Mouse (Mus musculus) heart, adult 9 months (tissue): Measurements from ENCODE around the gene Ltbp1.

Source experiments
- DNase-seq, 2 experiments: peaks; one replicate each; pipeline ENCODE4 v3.0.0; 2022; ENCODE audit warnings: low spot score in 2 of 2

The Ltbp1 gene

DNA sequence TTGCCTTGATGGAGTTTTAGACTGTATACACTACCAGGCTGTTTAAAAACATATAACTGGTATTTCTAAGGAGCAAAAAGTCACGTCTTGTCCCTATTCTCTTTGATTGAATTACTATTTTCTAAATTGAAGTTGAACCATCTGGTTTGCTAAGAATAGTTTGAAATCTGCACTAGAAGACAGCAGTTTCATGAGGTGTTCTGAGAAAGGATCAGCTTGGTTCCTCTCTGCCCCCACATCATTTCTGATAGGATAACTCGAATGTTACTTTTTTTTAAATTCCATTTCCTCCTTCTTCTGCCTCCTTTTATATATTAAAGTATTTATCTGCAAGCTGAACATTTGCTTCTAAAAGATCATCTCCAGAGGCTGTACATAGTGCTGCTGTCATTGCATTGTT, 231.2 kb downstream of the Ltbp1 start:
- DNase-seq: no peak

DNA sequence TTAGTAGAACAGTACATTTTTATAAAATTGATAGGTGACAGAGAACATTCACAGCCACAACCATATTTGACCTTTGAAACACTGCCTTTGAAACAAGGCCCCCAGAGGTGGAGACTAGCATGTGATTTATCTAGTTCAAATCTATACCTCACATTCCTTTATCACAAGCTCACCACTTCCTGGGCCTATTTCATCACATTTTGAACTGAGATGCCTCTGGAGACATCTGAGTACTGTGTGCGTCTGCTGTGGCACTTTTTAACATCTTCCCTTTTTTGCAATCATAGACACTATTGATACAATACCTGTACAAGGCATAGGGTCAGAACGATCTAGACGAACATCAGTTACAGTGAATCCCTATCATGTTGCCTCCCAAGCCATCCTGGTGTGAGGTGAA, 232.1 kb downstream of the Ltbp1 start:
- no peak for DNase-seq

DNA sequence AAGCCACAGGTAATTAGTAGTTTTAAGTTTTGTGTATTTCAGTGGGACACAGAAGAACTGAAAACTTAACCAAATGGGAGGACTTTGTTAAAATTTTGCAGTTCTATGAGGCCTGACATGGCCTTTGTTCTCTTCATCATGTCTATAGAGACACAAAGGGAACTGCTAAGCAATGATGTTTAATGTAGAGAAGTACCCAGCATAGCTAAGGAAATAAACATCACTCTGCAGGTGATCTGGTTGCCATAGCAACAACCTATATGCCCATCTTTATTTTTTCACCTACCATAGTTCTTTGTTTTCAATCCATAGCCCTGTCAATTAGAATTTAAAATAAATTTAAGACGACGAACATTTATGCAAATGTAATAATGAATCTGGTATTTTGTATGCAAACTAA, 233.3 kb downstream of the Ltbp1 start:
- no peak for DNase-seq

DNA sequence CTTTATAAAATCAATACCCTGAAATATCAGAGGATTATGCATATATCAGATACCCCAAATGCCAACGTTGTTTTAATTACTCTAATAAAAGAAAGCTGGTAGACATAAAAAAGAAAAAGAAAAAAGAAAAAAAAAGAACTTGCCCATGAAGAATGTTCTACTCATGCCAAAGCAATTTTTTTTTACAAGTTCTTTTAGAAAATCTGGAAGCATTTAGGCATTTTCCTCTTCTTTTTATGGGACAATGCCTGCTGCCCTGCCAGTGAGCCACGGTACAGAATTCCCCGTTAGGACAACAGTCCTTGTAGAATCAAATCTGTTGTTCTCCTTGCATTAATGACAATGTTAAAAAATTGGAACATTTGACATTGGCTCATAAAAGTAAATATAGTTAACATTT, 234.2 kb downstream of the Ltbp1 start:
- DNase-seq: no peak

DNA sequence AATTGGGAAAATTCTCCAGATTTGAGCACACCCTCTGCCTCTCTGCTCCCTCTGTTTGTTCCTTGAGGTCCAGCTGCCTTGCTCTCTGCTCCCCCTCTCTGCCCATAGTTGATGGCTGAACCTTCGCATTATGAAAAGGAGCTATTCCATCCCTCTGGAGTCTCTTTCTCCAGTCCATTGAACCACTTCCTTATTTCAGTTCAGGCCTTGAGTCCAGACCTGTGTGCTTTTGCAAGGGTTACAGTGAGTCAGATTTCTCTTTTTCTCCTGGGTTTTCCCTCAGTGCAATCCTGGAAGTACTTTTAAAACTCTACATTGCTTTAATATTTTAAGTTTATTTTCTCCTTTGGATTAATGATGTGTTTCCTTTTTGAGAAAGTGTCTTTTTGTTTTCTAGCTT, 236.7 kb downstream of the Ltbp1 start:
- DNase-seq: no peak

DNA sequence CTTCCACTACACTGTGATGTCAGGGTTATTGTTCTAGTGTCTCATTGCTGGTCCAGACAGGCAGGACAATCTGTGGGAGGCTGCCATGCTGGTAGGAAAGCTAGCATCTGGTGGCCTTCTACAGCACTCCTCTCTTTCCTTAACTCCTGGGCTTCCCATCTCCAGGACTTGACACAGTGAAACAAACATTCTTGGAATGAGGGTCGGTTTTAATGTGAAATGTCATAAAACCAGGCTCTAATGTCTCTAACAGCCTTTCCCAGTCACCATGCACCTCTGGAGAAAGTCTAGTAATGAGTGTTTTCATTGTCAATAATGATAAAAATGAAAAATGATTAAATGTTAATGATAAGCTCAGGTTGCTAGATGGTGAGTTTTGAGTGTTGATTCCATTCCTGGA, 237.9 kb downstream of the Ltbp1 start:
- no peak for DNase-seq

DNA sequence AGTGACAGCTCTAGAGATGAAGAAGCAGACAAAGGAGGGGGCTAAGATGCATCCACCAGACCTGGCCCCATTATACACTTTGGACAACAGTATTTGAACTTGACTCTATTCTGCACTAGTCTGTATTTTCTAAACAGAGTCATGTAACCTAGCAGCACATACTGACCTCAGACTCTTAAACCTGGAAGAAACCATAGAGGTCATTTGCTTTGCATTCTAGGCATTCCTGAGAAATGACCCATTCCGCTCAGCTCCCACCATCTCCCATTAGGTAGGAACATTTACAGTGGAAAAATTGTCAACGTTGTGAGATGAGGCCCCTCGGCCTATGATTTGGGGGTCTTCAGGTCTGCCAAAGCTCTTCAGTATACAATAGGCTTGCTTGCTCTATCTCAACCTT, 238.8 kb downstream of the Ltbp1 start:
- DNase-seq: no peak

DNA sequence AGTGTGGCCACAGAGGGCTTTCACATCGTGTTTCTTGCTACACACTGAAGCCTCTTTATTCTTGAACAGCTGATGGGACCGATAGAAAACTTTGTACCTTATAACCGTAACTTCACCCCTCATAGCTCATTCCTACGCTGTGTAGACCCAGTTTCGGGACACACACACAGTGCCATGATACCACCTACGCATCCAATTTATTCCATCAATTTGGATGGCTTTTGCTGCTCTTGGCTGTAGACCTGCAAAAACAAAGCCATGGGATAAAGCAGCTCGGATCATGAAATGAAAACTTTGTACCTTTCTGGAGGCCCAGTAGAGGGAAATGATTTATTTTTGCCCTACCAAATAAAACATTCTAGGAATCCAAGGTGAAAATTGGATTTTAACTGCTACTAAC, 239.7 kb downstream of the Ltbp1 start:
- no peak for DNase-seq

DNA sequence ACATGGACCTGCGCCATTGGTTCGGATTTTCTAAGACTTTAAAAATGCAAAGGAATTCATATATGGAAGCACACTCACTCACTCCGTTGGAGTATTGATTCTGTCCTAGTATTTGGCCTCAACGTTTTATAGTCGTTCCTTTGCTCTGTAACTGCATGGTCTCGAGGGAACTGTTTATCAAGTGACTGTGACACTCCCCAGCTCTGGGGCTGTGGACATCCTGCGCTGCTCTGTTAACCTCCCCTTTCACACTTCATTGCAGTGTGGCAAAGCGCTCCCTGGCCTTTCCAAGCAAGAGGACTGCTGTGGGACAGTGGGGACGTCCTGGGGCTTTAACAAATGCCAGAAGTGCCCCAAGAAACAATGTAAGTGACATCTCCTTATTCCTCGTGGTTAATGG, 243.3 kb downstream of the Ltbp1 start:
- DNase-seq: no peak

DNA sequence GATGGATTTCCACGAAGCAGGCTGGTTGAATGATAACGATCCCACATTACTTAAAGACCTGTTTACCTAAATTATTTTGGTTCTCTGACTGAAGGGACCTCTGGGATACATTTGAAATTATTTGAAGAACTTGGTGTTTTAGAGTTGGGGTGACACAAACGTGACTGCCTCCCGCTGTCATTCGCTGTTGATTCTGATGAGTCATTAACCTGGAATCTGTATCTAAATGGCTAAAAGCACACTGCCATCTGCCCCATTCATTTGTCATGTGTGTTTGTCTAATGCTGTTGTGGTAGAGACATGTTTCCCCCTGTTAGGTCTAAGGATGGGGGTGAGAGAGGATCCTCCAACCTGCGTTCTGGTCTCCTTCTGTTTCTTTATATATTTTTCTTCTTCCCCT, 245.2 kb downstream of the Ltbp1 start:
- DNase-seq: no peak

DNA sequence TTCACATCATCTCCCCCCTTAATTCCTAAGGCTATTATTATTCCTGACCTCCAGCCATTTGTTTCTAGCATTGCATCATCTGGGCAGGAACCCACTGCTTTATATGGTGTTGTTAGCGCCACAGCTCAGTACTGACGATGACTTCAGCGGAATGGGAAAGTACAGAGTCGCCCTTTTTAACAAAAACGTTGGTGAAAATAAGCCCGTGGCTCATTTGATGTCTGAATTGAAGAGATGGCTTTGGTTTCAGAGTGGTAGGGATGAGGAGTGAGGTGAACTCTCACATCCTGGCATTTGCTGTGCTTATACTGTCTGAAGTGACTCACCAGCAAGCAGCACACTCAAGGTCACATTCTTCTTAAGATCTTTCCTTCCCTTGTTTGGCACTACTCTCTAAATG, 245.7 kb downstream of the Ltbp1 start:
- no peak for DNase-seq

DNA sequence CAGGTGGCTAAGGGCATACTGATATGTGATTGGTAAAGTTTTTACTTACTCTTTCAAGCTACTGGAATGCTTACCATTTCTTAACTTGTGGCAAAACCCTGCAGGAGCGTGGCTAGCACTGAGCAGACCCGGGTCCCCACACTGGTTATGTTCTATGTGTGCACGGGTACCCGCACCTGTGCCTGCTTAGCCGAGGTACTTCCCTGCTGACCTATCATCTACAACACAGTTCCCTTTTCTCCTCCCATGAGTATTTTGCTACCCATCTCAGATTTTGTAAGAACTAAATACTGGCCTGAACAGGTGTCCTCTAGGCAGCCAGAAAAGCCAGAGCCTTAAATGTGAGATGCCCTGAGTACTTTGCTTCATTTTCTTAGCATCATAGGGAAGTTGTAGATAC, 247.2 kb downstream of the Ltbp1 start:
- no peak for DNase-seq

DNA sequence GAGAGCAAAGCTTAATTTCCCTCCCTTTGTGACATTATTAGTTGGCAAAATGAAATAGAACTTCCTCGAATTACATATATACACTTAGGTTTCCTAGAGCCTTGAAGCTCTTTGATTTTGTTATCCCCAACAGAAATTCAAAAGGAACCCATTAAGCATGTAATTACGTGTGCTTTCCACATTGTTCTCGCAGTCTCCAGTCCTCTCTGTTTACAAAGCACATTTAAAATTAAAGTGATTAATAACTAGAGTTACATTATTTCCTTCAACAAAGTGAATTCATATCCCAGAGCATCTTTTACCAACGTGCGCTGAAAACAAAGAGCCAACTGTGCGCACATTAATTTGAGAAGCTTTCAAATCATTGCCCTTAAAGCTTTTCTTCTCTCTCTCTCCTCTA, 249.5 kb downstream of the Ltbp1 start:
- no peak for DNase-seq

DNA sequence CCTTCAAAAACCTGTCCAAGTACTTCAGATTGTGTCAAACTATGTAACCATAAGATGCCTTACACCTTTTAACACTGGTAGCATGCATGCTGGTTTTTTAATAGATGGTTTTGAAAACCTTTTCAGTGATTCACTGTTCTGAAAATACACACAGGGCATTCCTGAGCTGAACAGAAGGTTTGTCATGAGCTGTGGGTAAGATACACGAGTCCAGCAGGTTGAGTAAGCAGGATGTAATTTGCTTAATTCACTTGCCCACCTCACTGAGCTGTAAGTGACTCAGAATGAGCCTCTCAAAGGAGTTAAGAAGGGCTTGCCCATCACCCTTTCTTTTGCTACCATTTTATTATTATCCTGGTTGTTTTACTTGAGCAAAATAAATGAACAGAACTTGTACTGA, 250.6 kb downstream of the Ltbp1 start:
- DNase-seq: no peak

DNA sequence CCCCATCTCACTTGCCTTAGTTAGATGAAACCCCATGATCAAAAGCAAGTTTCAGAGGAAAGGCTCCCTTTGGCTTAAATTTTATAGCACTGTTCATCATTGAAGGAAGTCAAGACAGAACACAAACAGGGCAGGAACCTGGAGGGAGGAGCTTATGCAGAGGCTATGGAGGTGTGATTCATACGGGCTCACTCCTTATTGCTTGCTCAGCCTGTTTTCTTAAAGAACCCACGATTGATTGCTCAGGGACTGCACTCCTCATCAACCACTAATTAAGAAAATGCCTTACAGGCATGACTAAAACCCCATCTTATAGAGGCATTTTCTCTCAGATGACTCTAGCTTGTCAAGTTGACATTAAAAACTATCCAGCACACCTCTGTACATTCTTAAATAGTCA, 253.1 kb downstream of the Ltbp1 start:
- DNase-seq: no peak

DNA sequence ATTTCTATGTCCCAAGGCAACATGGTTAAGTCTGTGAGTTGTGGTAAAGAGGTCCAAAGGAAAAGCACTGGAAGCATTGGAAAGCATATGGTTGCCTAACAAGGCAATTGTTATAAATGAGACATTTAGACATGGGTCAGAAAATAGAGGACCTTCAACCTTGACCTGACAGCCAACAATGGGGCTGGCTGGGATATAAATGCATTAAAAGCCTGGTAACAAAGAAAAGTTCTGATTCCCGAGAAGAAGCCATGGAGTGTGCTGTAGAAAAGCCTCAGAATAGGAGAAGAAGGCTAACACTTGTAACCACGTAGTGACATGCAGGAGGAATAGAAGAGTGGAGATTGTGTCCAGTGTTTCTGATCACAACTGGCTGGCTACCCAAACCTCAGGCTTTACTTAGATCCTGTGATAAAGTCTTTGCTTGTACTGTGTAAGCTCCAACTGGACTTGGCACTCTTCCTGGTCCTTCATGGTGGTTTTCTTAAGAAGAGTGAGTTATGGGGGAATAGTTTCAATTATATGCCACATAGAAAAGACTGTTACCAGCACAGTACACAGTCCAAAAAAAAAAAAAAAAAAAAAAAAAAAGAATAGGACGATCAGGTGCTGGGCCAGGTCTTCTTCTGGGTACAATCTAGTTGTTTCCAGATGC, 258.1 kb downstream of the Ltbp1 start:
- no peak for DNase-seq

DNA sequence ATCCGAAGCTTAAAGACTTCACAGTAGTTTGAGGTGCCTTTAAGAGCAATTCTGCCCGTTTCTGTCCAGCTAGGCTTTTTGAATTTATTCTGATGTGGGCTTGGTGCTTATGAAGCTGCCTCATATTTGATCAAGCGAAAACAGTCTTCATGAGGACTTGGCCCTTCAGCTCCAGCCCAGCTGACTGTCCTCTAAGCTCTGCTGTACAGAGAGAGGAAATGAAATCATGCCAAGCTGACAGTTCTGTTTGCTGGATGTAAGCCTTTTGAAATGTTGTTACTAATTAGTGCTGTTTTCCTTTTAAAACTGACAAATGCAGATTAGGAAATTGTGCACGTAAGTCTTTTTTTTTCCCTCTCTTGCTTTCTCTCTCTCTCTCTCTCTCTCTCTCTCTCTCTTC, 263.1 kb downstream of the Ltbp1 start:
- DNase-seq: peak; percentile 24

DNA sequence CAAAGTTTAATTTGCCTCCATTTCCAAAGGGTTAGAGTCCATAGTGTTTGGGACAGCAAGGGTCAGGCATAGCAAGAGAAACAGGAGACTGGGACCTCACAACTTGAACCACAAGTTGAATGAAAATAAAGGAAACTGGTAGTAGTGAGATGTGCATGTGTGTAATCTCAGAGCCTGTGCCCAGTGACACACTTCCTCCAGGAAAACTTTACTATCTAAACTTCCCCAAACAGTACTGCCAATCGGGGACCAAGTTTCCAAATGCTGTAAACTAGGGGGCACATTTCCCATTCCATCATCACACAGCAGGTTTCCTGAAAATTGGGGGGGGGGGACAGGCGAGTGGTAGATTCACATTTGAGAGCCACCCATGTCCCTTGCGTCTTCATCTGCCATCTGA, 267.1 kb downstream of the Ltbp1 start:
- DNase-seq: no peak

DNA sequence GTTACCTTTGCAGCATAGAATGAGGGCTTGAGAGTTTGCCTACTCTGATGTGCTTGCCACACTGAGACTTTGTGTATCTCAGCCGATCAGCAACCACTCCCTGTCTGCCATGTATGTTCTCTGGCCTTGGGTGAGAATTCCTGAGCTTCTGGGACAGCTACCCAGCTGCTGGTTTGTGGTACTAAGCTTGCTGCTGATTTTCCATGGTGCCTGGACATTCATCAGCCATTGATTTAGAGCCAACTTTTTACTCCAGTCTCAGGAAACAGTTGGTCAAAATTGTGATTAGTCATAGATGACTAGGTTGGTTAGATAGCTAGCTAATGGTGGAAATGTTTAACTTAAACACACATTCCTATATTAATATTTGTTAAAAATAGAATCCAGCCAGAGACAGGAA, 267.9 kb downstream of the Ltbp1 start:
- no peak for DNase-seq

DNA sequence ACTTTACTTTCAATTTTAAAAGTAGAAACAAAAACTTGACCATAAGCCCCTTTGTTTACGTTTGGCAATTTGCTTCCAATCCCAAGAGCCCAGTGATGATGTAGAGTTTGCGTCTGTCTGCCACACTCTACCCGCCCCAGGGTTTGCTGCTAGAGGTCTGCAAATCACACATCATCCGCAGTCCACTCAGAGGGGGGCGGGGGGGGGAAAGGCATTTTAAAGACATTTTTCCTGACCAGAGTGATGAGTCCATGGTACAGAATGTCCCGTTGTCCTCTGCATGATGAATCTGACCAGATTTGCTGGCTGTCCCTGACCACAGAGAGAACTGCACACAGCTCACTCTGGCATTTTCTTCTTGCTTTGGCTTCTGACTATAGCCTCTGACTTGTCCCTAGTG, 269.9 kb downstream of the Ltbp1 start:
- DNase-seq: no peak

DNA sequence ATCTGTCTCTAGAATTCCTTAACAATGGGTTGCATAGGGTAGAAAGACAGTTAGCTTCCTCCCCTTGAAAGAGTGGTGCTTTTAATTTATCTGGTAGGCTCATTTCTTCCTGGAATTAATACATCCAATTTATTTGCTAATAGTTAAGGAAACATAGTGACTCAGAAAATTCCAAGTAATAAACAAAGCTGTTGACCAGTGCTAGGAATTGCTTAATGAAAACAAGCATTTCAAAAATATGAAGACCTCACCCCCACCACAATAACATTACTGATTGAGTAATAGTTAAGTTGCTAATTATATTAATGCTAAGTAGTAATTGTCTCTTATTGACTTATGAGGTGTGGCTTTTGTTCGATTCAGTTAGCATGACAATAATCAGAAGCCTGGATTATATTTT, 272.7 kb downstream of the Ltbp1 start:
- no peak for DNase-seq

DNA sequence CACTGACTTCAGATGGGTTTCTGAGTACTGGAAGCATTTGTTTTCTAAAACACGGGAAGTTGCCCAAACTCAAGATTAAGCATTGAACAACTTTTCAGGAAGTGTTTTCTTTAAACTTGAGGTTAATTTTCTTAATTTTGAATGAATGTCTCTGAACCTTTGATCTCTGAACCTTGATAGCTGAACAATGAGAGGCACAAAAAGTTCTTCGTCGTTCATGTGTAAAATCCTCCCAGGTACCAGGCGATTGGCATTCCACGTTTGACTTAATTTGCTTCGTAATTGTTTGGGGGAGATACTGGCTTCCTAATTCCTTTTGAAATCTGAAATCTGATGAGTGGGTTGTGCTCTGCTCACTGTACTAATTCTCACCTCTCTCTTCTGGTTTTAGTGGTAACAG, 273.2 kb downstream of the Ltbp1 start:
- no peak for DNase-seq

DNA sequence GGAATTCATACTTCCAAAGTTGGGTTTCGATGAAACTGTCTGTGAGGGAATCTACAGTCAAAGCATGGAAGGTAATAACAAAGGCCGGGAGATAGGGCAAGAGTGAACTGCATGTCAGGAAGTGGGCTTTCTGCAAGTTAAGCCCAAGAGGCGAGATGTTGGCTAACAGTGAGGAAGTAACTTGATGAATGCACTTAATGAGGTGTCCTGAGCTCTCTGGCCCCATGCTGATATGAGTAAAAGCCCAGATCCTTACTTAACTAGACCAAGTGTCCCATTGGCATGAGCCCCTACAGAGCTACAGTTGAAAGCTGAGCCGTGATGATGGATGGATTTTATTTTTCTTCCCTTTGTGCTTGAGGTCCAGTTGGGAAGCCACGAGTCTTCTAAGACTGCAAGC, 276.0 kb downstream of the Ltbp1 start:
- DNase-seq: no peak

DNA sequence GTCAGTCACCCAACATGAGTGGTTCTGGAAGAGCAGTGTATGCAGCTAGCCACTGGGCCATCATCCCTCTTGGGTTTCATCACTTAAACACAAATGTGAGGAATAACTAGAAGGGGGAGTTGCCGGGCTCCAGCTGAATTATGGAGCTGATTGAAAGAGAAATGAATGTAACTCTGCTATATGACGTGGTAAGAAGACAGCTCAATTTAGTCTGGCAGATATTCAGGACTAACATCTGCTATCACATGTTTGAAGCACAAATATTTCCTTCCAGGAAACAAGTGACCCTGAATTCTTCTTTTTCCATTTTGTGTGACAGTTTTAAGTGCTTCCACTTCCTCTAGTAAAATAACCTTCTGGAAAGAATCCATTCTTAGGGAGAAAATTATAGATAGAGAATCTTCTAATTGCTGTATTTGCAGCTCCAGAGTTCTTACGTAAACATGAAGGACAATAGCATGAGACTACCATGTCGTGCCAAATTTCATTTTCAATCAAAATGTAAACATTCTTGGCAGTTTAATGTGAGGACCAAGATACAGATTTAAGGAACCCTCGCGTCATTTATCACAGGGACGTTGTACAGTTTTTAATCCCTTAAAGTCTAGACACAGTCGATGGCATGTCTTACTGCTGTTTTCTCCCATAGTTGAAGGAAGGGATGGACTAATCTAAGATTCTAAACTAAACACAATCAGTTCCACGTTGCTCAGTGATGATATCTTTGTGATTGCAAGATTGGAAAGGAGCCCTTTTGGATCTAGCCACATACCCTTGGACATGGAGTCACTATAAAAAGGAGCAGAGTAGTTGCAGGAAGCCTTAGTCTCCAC, 279.7 kb downstream of the Ltbp1 start:
- DNase-seq: no peak
